In genomic region chr9:70044865-70045264, GRCm38 (mm10) we compare ENCODE assay signal across 24 mouse cellular contexts. TPM values are rescaled to one million over a fixed set of nuclear protein-coding genes. Genes with fewer than 3 reads are reported as not detected.
"Had no signal": no experiment of that assay in that cellular context is flagged by ENCODE, and none has a peak within 500 bp of the region (broad histone marks: within the 10 kb centered on the region; RNA-seq: fewer than 3 reads in every experiment).

No protein-coding gene starts in this region.

- DNase-seq: kidney, adult 11 months; kidney, adult 8-10 months; kidney, postnatal 14 days; kidney, postnatal 4 days; left cerebral cortex, postnatal 4 days; lung, adult 2 months; lung, postnatal 14 days; lung, postnatal 4 days; right cerebral cortex, postnatal 4 days; thymus, postnatal 25 days had no signal

- ATAC-seq: midbrain, embryonic 13.5 days had no signal

- H3K9me3 ChIP-seq: kidney, embryonic 15.5 days; limb, embryonic 12.5 days; limb, embryonic 15.5 days; midbrain, embryonic 10.5 days; midbrain, embryonic 13.5 days; stomach, embryonic 15.5 days had no signal

- H3K4me3 ChIP-seq: kidney, embryonic 15.5 days; limb, embryonic 12.5 days; limb, embryonic 15.5 days; midbrain, embryonic 10.5 days; midbrain, embryonic 13.5 days; stomach, embryonic 15.5 days had no signal

- H3K27me3 ChIP-seq: kidney, embryonic 15.5 days; limb, embryonic 12.5 days; limb, embryonic 15.5 days; midbrain, embryonic 13.5 days; stomach, embryonic 15.5 days had no signal

- H3K9ac ChIP-seq: kidney, embryonic 15.5 days; limb, embryonic 12.5 days; limb, embryonic 15.5 days; midbrain, embryonic 13.5 days; stomach, embryonic 15.5 days had no signal

- H3K36me3 ChIP-seq: kidney, embryonic 15.5 days; limb, embryonic 12.5 days; limb, embryonic 15.5 days; midbrain, embryonic 10.5 days; midbrain, embryonic 13.5 days; stomach, embryonic 15.5 days had no signal

- H3K27ac ChIP-seq: kidney, embryonic 15.5 days; limb, embryonic 12.5 days; limb, embryonic 15.5 days; midbrain, embryonic 10.5 days; midbrain, embryonic 13.5 days; stomach, embryonic 15.5 days had no signal

- H3K4me2 ChIP-seq: kidney, embryonic 15.5 days; limb, embryonic 12.5 days; limb, embryonic 15.5 days; midbrain, embryonic 13.5 days; stomach, embryonic 15.5 days had no signal

RNA-seq across cellular contexts. Expression of gene Gcnt3, which starts 7.0 kb away (rescaled TPM):
- total RNA-seq: layer of hippocampus, adult 18-20 months; layer of hippocampus, postnatal 14 days; left cerebral cortex, adult 8-10 months; left cerebral cortex, postnatal 14 days; left cerebral cortex, postnatal 4 days; megakaryocyte, adult 5-6 weeks had no signal
- polyA plus RNA-seq: limb, embryonic 12.5 days; lung, adult 2 months; midbrain, embryonic 10.5 days; midbrain, embryonic 13.5 days; midbrain, postnatal 0 days; neural tube, embryonic 11.5 days; neural tube, embryonic 14.5 days had no signal
